Mouse (Mus musculus): ENCODE results near the gene Klhl5. TPM values are rescaled to one million over a fixed set of nuclear protein-coding genes. Genes with fewer than 3 reads are reported as not detected.

Gene Klhl5
- polyA plus RNA-seq, 1 experiment from 2014 or later: 13.0 TPM

DNA sequence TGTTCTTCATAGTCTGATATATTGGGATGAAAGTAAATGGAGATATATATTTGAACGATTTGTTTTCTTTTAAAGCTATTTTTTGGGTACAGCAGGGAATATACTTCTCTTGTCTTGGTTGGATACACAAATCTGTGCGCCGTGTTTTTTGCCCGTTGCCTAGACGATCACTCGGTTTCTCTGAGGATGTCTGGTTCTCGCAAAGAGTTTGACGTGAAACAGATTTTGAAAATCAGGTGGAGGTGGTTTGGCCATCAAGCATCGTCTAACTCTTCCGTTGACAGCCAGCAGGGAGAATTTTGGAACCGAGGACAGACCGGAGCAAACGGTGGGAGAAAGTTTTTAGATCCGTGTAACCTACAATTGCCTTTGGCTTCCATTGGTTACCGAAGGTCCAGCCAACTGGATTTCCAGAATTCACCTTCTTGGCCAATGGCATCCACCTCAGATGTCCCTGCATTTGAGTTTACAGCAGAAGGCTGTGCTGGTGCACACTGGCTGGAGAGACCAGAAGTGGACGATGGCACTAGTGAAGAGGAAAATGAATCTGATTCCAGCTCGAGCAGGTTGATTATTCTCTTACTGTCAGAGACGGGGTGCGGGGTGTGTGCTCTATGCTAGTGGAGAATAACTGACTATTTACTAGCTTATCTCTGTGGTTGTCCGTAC, 24.0 kb downstream of the Klhl5 start:
- no peak for DNase-seq (ENCODE audit: low spot score)
- Histone ChIP-seq H3K36me3 (no peaks in the 10 kb centered on the region), H3K27ac (no peak overlapping the region)

DNA sequence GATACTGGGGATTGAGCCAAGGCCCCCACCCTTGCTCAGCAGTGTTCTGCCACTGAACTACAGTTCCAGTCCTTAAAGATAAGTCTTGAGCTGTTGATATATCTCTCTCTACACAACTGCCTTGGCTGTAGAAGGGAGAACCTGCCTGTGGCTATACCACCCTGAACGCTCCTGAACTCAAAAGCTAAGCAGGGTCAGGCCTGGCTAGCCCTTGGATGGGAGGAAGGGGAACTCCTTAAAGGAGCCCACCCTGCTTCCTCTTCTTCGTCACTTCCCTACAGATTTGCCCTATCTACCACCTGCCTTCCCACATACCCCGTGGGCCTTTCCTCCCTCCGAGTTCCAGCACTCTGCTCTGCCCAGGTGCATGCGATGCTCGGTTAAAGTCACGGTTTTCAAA, 28.8 kb downstream of the Klhl5 start:
- H3K4me1 ChIP-seq: 0 out of 2 replicates have a peak, but pooled peaks cover 5% of the 10 kb centered on the region
- H3K27me3 ChIP-seq (ENCODE audit: insufficient read depth, poor library complexity, severe bottlenecking): no peaks in the 10 kb centered on the region
- no peak overlapping the region for H3K4me3 ChIP-seq
- no peaks in the 10 kb centered on the region for H3K36me3 ChIP-seq
- H3K9me3 ChIP-seq: no peaks in the 10 kb centered on the region
- WGBS: 78% methylated on average over 7 of the region's 7 CpGs
- no peak for DNase-seq (ENCODE audit: low spot score)
- H3K27ac ChIP-seq: no peak overlapping the region

More for the DNA sequence above, 24.0 kb downstream of the Klhl5 start:
- Histone ChIP-seq H3K4me3 (peak overlapping the region; percentile 51), H3K9me3 (no peaks in the 10 kb centered on the region), H3K4me1 (peaks cover 4% of the 10 kb centered on the region; the same call in 1 of the 2 replicates), H3K27me3 (ENCODE audit: insufficient read depth, poor library complexity, severe bottlenecking) (no peaks in the 10 kb centered on the region)
- 32% methylated on average over 20 of the region's 20 CpGs for WGBS

DNA sequence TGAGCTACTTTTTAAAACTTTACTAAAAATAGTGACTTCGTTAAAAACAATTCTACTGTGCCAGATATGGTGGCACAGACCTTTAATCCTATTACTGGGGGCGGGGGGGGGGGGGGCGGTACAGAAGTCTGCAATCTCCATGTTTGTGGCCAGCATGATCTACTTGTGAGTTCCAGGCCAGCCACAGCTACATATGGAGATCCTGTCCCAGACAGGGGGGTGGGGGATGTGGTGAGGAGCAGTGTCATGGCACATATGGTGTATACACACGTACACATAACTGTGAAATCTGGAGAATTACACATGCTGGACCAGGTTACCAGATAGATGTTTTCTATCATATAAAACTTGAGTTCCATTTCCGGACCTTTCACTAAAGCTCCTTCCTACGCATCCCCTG, 29.7 kb downstream of the Klhl5 start:
- no peak overlapping the region for H3K4me3 ChIP-seq
- WGBS: 78% methylated on average over 6 of the region's 6 CpGs
- 0 out of 2 replicates have a peak, but pooled peaks cover 5% of the 10 kb centered on the region for H3K4me1 ChIP-seq
- DNase-seq (ENCODE audit: low spot score): no peak
- no peak overlapping the region for H3K27ac ChIP-seq
- H3K27me3 ChIP-seq (ENCODE audit: insufficient read depth, poor library complexity, severe bottlenecking): no peaks in the 10 kb centered on the region
- no peaks in the 10 kb centered on the region for H3K9me3 ChIP-seq
- no peaks in the 10 kb centered on the region; the same call in 1 of the 2 replicates for H3K36me3 ChIP-seq

GRCm38 (mm10) chr5:65141242-65141641, 33.9 kb downstream of the Klhl5 start:
- Histone ChIP-seq H3K27me3 (ENCODE audit: insufficient read depth, poor library complexity, severe bottlenecking) (no peaks in the 10 kb centered on the region), H3K4me1 (0 out of 2 replicates have a peak, but pooled peaks cover 9% of the 10 kb centered on the region), H3K4me3 (no peak overlapping the region), H3K36me3 (peaks cover 10% of the 10 kb centered on the region), H3K9me3 (no peaks in the 10 kb centered on the region), H3K27ac (no peak overlapping the region)
- no peak for DNase-seq (ENCODE audit: low spot score)
- WGBS: 84% methylated on average over 8 of the region's 8 CpGs

DNA sequence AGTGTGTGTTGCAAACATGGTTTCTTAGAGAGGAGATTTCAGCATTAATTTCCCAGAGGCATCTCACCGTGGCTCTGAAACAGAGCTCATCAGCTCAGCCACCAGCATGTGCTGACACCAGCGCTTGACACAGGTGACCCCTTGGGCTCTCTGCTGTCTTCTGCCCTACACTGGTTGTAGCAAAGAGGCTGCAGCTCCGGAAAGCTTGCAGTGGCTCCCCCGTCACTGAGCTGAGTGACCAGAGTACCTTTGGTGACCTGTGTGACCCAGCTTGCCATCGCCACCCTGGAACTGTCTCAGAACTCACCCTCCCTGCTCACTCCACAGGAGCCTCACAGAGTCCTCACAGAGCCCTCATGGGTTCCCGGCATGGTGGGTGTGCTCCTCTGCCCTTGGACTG, 34.9 kb downstream of the Klhl5 start:
- peak; percentile 80 for DNase-seq (ENCODE audit: low spot score)
- no peak overlapping the region for H3K4me3 ChIP-seq
- peaks cover 10% of the 10 kb centered on the region for H3K36me3 ChIP-seq
- 0 out of 2 replicates have a peak, but pooled peaks cover 7% of the 10 kb centered on the region for H3K4me1 ChIP-seq
- H3K27ac ChIP-seq: no peak overlapping the region
- 60% methylated on average over 6 of the region's 6 CpGs for WGBS
- no peaks in the 10 kb centered on the region for H3K9me3 ChIP-seq
- H3K27me3 ChIP-seq (ENCODE audit: insufficient read depth, poor library complexity, severe bottlenecking): no peaks in the 10 kb centered on the region

GRCm38 (mm10) chr5:65145499-65146101, 38.3 kb downstream of the Klhl5 start:
- Histone ChIP-seq H3K36me3 (peaks cover 26% of the 10 kb centered on the region), H3K9me3 (no peaks in the 10 kb centered on the region), H3K4me3 (no peak overlapping the region), H3K27me3 (ENCODE audit: insufficient read depth, poor library complexity, severe bottlenecking) (no peaks in the 10 kb centered on the region), H3K4me1 (0 out of 2 replicates have a peak, but pooled peaks cover 7% of the 10 kb centered on the region), H3K27ac (no peak overlapping the region)
- 92% methylated on average over 9 of the region's 9 CpGs for WGBS
- no peak for DNase-seq (ENCODE audit: low spot score)

DNA sequence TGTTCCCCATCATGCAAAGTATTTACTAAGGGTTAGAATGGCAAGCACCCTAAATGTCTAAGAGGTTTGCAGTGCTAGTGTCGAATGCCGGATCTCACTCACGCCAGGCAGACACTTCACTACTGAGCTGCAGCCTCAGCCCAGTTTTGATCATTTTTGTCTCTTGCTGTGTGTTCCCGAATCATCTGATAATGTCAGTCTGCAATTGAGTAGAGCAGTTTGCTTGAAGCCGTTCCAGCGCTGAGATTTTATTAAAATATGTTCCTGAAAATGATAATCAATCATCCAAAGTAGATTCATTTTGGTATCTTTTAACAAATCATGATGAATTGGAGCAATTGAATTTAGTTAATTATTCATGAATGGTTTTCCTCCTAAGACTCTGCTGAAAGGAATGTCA, 39.4 kb downstream of the Klhl5 start:
- H3K4me1 ChIP-seq: peaks cover 11% of the 10 kb centered on the region
- no peak overlapping the region for H3K27ac ChIP-seq
- peaks cover 26% of the 10 kb centered on the region for H3K36me3 ChIP-seq
- no peak for DNase-seq (ENCODE audit: low spot score)
- WGBS: 86% methylated on average over 6 of the region's 6 CpGs
- no peaks in the 10 kb centered on the region for H3K27me3 ChIP-seq (ENCODE audit: insufficient read depth, poor library complexity, severe bottlenecking)
- no peaks in the 10 kb centered on the region for H3K9me3 ChIP-seq
- H3K4me3 ChIP-seq: no peak overlapping the region

GRCm38 (mm10) chr5:65149706-65150105, 42.4 kb downstream of the Klhl5 start:
- Histone ChIP-seq H3K4me1 (peaks cover 7% of the 10 kb centered on the region), H3K9me3 (no peaks in the 10 kb centered on the region), H3K36me3 (peaks cover 19% of the 10 kb centered on the region), H3K27ac (no peak overlapping the region), H3K27me3 (ENCODE audit: insufficient read depth, poor library complexity, severe bottlenecking) (no peaks in the 10 kb centered on the region), H3K4me3 (no peak overlapping the region)
- 88% methylated on average over 6 of the region's 6 CpGs for WGBS
- DNase-seq (ENCODE audit: low spot score): no peak

- Histone ChIP-seq H3K36me3 (peaks cover 16% of the 10 kb centered on the region), H3K9me3 (no peaks in the 10 kb centered on the region), H3K4me1 (peaks cover 5% of the 10 kb centered on the region), H3K4me3 (no peak overlapping the region), H3K27me3 (ENCODE audit: insufficient read depth, poor library complexity, severe bottlenecking) (no peaks in the 10 kb centered on the region), H3K27ac (no peak overlapping the region)
- DNase-seq (ENCODE audit: low spot score): no peak
- 81% methylated on average over 8 of the region's 8 CpGs for WGBS
Measured at GRCm38 (mm10) chr5:65150376-65150955, 43.1 kb downstream of the Klhl5 start.

DNA sequence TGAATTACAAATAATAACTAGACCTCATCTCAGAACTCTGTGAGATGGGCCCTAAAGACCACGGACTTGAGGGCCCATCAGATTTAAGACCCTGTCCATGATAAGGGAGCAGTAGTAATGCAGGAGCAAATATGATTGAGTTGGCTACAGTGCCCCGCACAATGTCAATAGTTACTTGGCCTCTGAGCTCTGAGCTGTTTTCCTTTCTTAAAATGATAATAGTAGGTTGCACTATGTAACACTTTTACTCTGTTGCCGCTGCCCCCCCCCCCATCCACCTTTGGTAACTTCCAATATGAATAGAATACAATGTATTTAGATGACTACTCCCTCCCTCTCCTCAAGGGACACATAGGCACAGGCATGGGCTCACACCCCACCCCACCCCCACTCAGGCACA, 43.9 kb downstream of the Klhl5 start:
- H3K36me3 ChIP-seq: peaks cover 19% of the 10 kb centered on the region
- H3K27me3 ChIP-seq (ENCODE audit: insufficient read depth, poor library complexity, severe bottlenecking): no peaks in the 10 kb centered on the region
- peaks cover 5% of the 10 kb centered on the region for H3K4me1 ChIP-seq
- no peaks in the 10 kb centered on the region for H3K9me3 ChIP-seq
- 85% methylated on average over 3 of the region's 3 CpGs for WGBS
- DNase-seq (ENCODE audit: low spot score): peak; percentile 33
- H3K4me3 ChIP-seq: no peak overlapping the region
- no peak overlapping the region for H3K27ac ChIP-seq

DNA sequence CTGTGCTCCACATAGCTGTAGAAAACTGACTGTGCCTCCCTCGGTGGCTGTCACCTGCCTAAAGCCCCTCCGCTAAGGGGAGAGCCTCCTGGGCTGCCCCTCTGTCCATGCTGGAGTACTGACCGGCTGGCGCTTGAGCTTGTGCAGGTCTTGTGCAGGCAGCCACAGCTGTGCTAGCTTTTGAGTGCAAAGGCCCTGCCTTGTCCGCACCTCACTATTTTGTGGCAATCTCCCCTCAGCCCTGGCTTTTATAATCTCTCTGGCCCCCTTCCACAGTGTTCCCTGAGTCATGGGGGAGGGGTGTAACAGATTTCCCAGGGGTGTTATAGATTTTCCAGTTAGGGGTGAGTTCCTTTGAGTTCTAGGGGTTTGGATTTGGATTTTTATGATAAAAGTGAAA, 44.4 kb downstream of the Klhl5 start:
- Histone ChIP-seq H3K27ac (no peak overlapping the region), H3K9me3 (no peaks in the 10 kb centered on the region), H3K27me3 (ENCODE audit: insufficient read depth, poor library complexity, severe bottlenecking) (no peaks in the 10 kb centered on the region), H3K4me1 (peaks cover 5% of the 10 kb centered on the region), H3K36me3 (peaks cover 20% of the 10 kb centered on the region), H3K4me3 (no peak overlapping the region)
- WGBS: 56% methylated on average over 5 of the region's 5 CpGs
- peak; percentile 74 for DNase-seq (ENCODE audit: low spot score)

GRCm38 (mm10) chr5:65154287-65154686, 46.9 kb downstream of the Klhl5 start:
- Histone ChIP-seq H3K9me3 (no peaks in the 10 kb centered on the region), H3K36me3 (peaks cover 20% of the 10 kb centered on the region; the same call in 1 of the 2 replicates), H3K4me1 (peaks cover 5% of the 10 kb centered on the region), H3K27ac (no peak overlapping the region), H3K27me3 (ENCODE audit: insufficient read depth, poor library complexity, severe bottlenecking) (no peaks in the 10 kb centered on the region), H3K4me3 (no peak overlapping the region)
- peak; percentile 27 for DNase-seq (ENCODE audit: low spot score)
- WGBS: 84% methylated on average over 6 of the region's 6 CpGs

GRCm38 (mm10) chr5:65156853-65157252, 49.5 kb downstream of the Klhl5 start:
- peak; percentile 75 for DNase-seq (ENCODE audit: low spot score)
- H3K4me3 ChIP-seq: no peak overlapping the region
- 62% methylated on average over 2 of the region's 2 CpGs for WGBS
- no peak overlapping the region for H3K27ac ChIP-seq
- peaks cover 19% of the 10 kb centered on the region; the same call in 1 of the 2 replicates for H3K36me3 ChIP-seq
- H3K27me3 ChIP-seq (ENCODE audit: insufficient read depth, poor library complexity, severe bottlenecking): no peaks in the 10 kb centered on the region
- no peaks in the 10 kb centered on the region for H3K9me3 ChIP-seq
- H3K4me1 ChIP-seq: peaks cover under 1% of the 10 kb centered on the region
